Mouse (Mus musculus): ENCODE measurements around the gene Slc5a4b. TPM values are rescaled to one million over a fixed set of nuclear protein-coding genes. Genes with fewer than 3 reads are reported as not detected.

Slc5a4b gene
- polyA plus RNA-seq, 1 experiment from 2014 or later = 0.05 TPM

GRCm38 (mm10) chr10:76025470-76026190, 85.1 kb downstream of the Slc5a4b start:
- no peak overlapping the region for H3K4me2 ChIP-seq
- 83% methylated on average over 9 of the region's 10 CpGs for WGBS

DNA sequence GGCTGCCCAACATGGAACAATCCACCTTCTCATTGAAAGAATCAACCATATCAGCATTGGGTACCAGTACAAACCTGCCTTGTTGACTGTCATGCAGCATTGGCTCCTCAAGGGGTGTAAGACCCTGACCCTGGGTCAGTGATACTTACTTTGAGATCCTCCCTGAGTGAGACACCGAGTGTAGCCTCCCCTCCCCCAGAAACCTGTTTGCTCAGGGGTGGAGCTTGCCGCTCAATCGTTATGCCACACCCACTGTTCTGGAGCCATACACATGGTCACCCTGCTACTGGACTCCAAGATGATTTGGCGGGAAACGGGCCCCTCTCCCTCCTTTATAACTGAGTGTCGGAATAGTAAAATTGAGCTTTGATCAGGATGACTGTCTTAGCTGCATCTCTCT, 86.8 kb downstream of the Slc5a4b start:
- DNase-seq (ENCODE audit: low spot score) (no peak), ATAC-seq (replicated peaks; ENCODE audit: low FRiP score) (no peak)
- Histone ChIP-seq H3K4me1 (replicated peaks; ENCODE audit: control insufficient read depth, insufficient read depth, low read length) (peaks cover 3% of the 10 kb centered on the region; the same call in 1 of the 2 replicates), H3K4me3 (ENCODE audit: low read depth, low read length) (no peak overlapping the region), H3K9me3 (ENCODE audit: control insufficient read depth, low read length) (no peaks in the 10 kb centered on the region; the same call in 1 of the 2 replicates), H3K9ac (ENCODE audit: low read depth, low read length) (no peak overlapping the region), H3K4me2 (no peak overlapping the region), H3K27ac (ENCODE audit: low read depth, low read length) (no peak overlapping the region), H3K27me3 (replicated peaks; ENCODE audit: control insufficient read depth, insufficient read depth, low read length) (no peaks in the 10 kb centered on the region), H3K36me3 (ENCODE audit: control insufficient read depth, insufficient read depth, low read length) (no peaks in the 10 kb centered on the region)
- 86% methylated on average over 6 of the region's 6 CpGs for WGBS

More at GRCm38 (mm10) chr10:76025470-76026190, 85.1 kb downstream of the Slc5a4b start:
- DNase-seq (ENCODE audit: low spot score) = no peak
- Histone ChIP-seq H3K27ac (ENCODE audit: low read depth, low read length) (no peak overlapping the region), H3K36me3 (ENCODE audit: control insufficient read depth, insufficient read depth, low read length) (no peaks in the 10 kb centered on the region), H3K4me1 (replicated peaks; ENCODE audit: control insufficient read depth, insufficient read depth, low read length) (peaks cover 3% of the 10 kb centered on the region; the same call in 1 of the 2 replicates), H3K9me3 (ENCODE audit: control insufficient read depth, low read length) (no peaks in the 10 kb centered on the region; the same call in 1 of the 2 replicates), H3K9ac (ENCODE audit: low read depth, low read length) (no peak overlapping the region), H3K27me3 (replicated peaks; ENCODE audit: control insufficient read depth, insufficient read depth, low read length) (no peaks in the 10 kb centered on the region), H3K4me3 (ENCODE audit: low read depth, low read length) (no peak overlapping the region)
- ATAC-seq (replicated peaks; ENCODE audit: low FRiP score) = no peak

GRCm38 (mm10) chr10:76021728-76022127, 89.0 kb downstream of the Slc5a4b start:
- H3K4me1 ChIP-seq (replicated peaks; ENCODE audit: control insufficient read depth, insufficient read depth, low read length) = no peaks in the 10 kb centered on the region; the same call in 1 of the 2 replicates
- H3K4me2 ChIP-seq = no peak overlapping the region
- H3K27ac ChIP-seq (ENCODE audit: low read depth, low read length) = no peak overlapping the region
- H3K4me3 ChIP-seq (ENCODE audit: low read depth, low read length) = no peak overlapping the region
- no peak for DNase-seq (ENCODE audit: low spot score)
- no peaks in the 10 kb centered on the region for H3K36me3 ChIP-seq (ENCODE audit: control insufficient read depth, insufficient read depth, low read length)
- no peak overlapping the region for H3K9ac ChIP-seq (ENCODE audit: low read depth, low read length)
- no peaks in the 10 kb centered on the region; the same call in 1 of the 2 replicates for H3K9me3 ChIP-seq (ENCODE audit: control insufficient read depth, low read length)
- ATAC-seq (replicated peaks; ENCODE audit: low FRiP score) = peak; percentile 66
- WGBS = 28% methylated on average over 3 of the region's 3 CpGs
- no peaks in the 10 kb centered on the region for H3K27me3 ChIP-seq (replicated peaks; ENCODE audit: control insufficient read depth, insufficient read depth, low read length)

GRCm38 (mm10) chr10:76016886-76017285, 93.9 kb downstream of the Slc5a4b start:
- WGBS = 87% methylated on average over 3 of the region's 3 CpGs
- no peak for ATAC-seq (replicated peaks; ENCODE audit: low FRiP score)

DNA sequence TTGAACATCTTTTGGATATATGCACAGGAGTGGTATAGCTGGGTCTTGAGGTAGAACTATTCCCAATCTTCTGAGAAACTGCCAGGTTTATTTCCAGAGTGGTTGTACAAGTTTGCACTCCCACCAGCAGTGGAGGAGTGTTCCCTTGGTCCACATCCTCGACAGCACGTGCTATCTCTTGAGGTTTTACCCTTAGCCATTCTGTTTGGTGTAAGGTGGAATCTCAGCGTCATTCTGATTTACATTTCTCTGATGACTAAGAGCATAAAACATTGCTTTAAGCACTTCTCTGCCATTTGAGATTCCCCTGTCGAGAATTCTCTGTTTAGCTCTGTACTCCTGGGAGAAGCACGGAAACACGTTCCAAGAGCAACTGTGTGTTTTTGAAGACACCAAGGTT, 97.8 kb downstream of the Slc5a4b start:
- H3K4me3 ChIP-seq (ENCODE audit: low read depth, low read length) = no peak overlapping the region
- H3K27ac ChIP-seq (ENCODE audit: low read depth, low read length) = no peak overlapping the region

More at GRCm38 (mm10) chr10:76016886-76017285, 93.9 kb downstream of the Slc5a4b start:
- no peak overlapping the region for H3K27ac ChIP-seq (ENCODE audit: low read depth, low read length)
- H3K4me1 ChIP-seq (replicated peaks; ENCODE audit: control insufficient read depth, insufficient read depth, low read length) = no peaks in the 10 kb centered on the region; the same call in 1 of the 2 replicates
- H3K9ac ChIP-seq (ENCODE audit: low read depth, low read length) = no peak overlapping the region
- H3K4me3 ChIP-seq (ENCODE audit: low read depth, low read length) = no peak overlapping the region
- no peaks in the 10 kb centered on the region for H3K36me3 ChIP-seq (ENCODE audit: control insufficient read depth, insufficient read depth, low read length)
- no peak overlapping the region for H3K4me2 ChIP-seq
- no peaks in the 10 kb centered on the region for H3K27me3 ChIP-seq (replicated peaks; ENCODE audit: control insufficient read depth, insufficient read depth, low read length)
- no peaks in the 10 kb centered on the region for H3K9me3 ChIP-seq (ENCODE audit: control insufficient read depth, low read length)
- DNase-seq (ENCODE audit: low spot score) = no peak

DNA sequence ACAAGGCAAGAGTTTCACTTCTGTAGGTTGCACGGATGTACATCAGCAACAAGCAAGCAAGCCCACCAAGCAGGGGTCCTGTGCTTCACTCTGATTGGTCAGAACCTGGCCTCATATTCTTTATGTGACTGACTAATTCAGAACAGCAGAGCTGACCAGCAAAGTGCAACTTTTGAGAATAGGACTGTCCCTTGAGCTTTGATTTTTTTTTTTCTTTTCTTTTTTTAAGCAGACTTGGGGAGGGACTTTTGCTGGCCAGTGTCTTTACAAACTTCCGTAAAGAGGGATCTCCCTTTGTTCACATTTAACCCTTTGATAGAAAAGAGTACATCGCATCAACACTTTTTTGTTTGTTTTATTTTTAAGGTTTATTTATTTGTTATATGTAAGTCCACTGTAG, 100.9 kb downstream of the Slc5a4b start:
- no peak overlapping the region for H3K4me3 ChIP-seq (ENCODE audit: low read depth, low read length)
- no peak overlapping the region for H3K27ac ChIP-seq (ENCODE audit: low read depth, low read length)
- no peaks in the 10 kb centered on the region for H3K4me1 ChIP-seq (replicated peaks; ENCODE audit: control insufficient read depth, insufficient read depth, low read length)
- H3K9ac ChIP-seq (ENCODE audit: low read depth, low read length) = no peak overlapping the region
- ATAC-seq (replicated peaks; ENCODE audit: low FRiP score) = no peak
- no peak for DNase-seq (ENCODE audit: low spot score)
- no peaks in the 10 kb centered on the region for H3K36me3 ChIP-seq (ENCODE audit: control insufficient read depth, insufficient read depth, low read length)
- H3K9me3 ChIP-seq (ENCODE audit: control insufficient read depth, low read length) = no peaks in the 10 kb centered on the region
- H3K27me3 ChIP-seq (replicated peaks; ENCODE audit: control insufficient read depth, insufficient read depth, low read length) = no peaks in the 10 kb centered on the region
- no peak overlapping the region for H3K4me2 ChIP-seq
- WGBS = 74% methylated on average over 3 of the region's 3 CpGs

More for the DNA sequence above, 97.8 kb downstream of the Slc5a4b start:
- Histone ChIP-seq H3K9ac (ENCODE audit: low read depth, low read length) (no peak overlapping the region), H3K4me1 (replicated peaks; ENCODE audit: control insufficient read depth, insufficient read depth, low read length) (no peaks in the 10 kb centered on the region), H3K9me3 (ENCODE audit: control insufficient read depth, low read length) (no peaks in the 10 kb centered on the region), H3K4me2 (no peak overlapping the region), H3K27me3 (replicated peaks; ENCODE audit: control insufficient read depth, insufficient read depth, low read length) (no peaks in the 10 kb centered on the region), H3K36me3 (ENCODE audit: control insufficient read depth, insufficient read depth, low read length) (no peaks in the 10 kb centered on the region)
- no peak for DNase-seq (ENCODE audit: low spot score)
- WGBS = 67% methylated on average over 6 of the region's 6 CpGs
- no peak for ATAC-seq (replicated peaks; ENCODE audit: low FRiP score)

Small RNA genes within 50 kb of the gene (microRNA-seq; reads per million reads assigned to microRNA genes)
- gene Mir6409 (ENCODE audit: borderline number of aligned reads) = not detected

Other genes with a start within 250 kb of the Slc5a4b start
- 4.0 and 5.1 TPM in 2 replicates for gene Derl3, start 217.5 kb downstream of the Slc5a4b start, polyA plus RNA-seq (2014; fragmentation: Nextera tagmentation; extraction: Ambion mirVana)
- 157 and 162 TPM in 2 replicates for gene Smarcb1, start 189.3 kb downstream of the Slc5a4b start, polyA plus RNA-seq (2014; fragmentation: Nextera tagmentation; extraction: Ambion mirVana)
- gene Chchd10, start 177.8 kb downstream of the Slc5a4b start, polyA plus RNA-seq (2014; fragmentation: Nextera tagmentation; extraction: Ambion mirVana) = 103 and 113 TPM in 2 replicates
- gene Mmp11, start 174.5 kb downstream of the Slc5a4b start, polyA plus RNA-seq (2014; fragmentation: Nextera tagmentation; extraction: Ambion mirVana) = 15.2 and 16.6 TPM in 2 replicates
- gene Gm867, start 170.3 kb downstream of the Slc5a4b start, polyA plus RNA-seq (2014; fragmentation: Nextera tagmentation; extraction: Ambion mirVana) = 3.2 and 3.4 TPM in 2 replicates
- gene Vpreb3, start 167.9 kb downstream of the Slc5a4b start, polyA plus RNA-seq (2014; fragmentation: Nextera tagmentation; extraction: Ambion mirVana) = 0.52 and 0.96 TPM in 2 replicates
- gene Gm5134, start 156.4 kb downstream of the Slc5a4b start, polyA plus RNA-seq (2014; fragmentation: Nextera tagmentation; extraction: Ambion mirVana) = 0.06 and 0.22 TPM in 2 replicates
- gene Zfp280b, start 78.3 kb downstream of the Slc5a4b start, polyA plus RNA-seq (2014; fragmentation: Nextera tagmentation; extraction: Ambion mirVana) = 31.2 and 32.9 TPM in 2 replicates
- 0.08 TPM in 1 of 2 replicates, not detected in the other for gene Slc5a4a, start 36.5 kb upstream of the Slc5a4b start, polyA plus RNA-seq (2014; fragmentation: Nextera tagmentation; extraction: Ambion mirVana)
- gene Prmt2, start 126.9 kb upstream of the Slc5a4b start, polyA plus RNA-seq (2014; fragmentation: Nextera tagmentation; extraction: Ambion mirVana) = 21.2 and 21.6 TPM in 2 replicates
- gene S100b, start 142.9 kb upstream of the Slc5a4b start, polyA plus RNA-seq (2014; fragmentation: Nextera tagmentation; extraction: Ambion mirVana) = not detected in 2 replicates
- 1.9 and 2.0 TPM in 2 replicates for gene Dip2a, start 234.3 kb upstream of the Slc5a4b start, polyA plus RNA-seq (2014; fragmentation: Nextera tagmentation; extraction: Ambion mirVana)